Mouse (Mus musculus) thymus, adult 18-20 months (tissue): ENCODE measurements at regions not wholly inside any gene's neighbourhood (a gene's known extent, or its start where the extent isn't known, plus 50 kb on each side); places are given as distances from the start of the nearest gene placed in this dataset.

Experiments
- DNase-seq, 2 experiments: peaks; one replicate each; pipeline ENCODE4 v3.0.0; 2022; ENCODE audit warnings: mixed read lengths in 2 of 2

- no peak for DNase-seq
Measured at GRCm38 (mm10) chr3:15118634-15119356, 213.3 kb downstream of the Gm9733 start.

- no peak for DNase-seq
Measured at GRCm38 (mm10) chr3:15126736-15127135, 205.4 kb downstream of the Gm9733 start.

DNA sequence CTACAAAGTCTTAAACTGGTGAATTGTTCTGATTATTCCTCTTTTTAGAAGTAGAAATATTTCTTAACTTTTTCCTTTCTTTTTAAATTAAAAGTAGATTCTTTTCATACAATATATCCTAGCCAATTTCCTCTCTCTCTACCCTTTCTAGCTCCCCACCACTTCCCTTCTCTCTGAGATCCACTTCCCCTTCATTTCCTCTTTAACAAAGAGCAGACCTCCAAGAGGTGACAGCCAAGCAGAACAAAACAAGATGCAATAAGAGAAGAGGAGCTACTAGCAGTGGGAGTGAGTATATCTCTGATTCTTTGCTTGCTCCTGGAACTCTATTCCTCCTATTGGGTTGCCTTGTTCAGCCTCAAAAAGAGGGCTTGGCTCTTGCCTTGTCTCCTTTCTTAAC lies 203.7 kb downstream of the Gm9733 start:
- no peak for DNase-seq

GRCm38 (mm10) chr3:15128960-15129359 lies 203.1 kb downstream of the Gm9733 start:
- DNase-seq = no peak

DNA sequence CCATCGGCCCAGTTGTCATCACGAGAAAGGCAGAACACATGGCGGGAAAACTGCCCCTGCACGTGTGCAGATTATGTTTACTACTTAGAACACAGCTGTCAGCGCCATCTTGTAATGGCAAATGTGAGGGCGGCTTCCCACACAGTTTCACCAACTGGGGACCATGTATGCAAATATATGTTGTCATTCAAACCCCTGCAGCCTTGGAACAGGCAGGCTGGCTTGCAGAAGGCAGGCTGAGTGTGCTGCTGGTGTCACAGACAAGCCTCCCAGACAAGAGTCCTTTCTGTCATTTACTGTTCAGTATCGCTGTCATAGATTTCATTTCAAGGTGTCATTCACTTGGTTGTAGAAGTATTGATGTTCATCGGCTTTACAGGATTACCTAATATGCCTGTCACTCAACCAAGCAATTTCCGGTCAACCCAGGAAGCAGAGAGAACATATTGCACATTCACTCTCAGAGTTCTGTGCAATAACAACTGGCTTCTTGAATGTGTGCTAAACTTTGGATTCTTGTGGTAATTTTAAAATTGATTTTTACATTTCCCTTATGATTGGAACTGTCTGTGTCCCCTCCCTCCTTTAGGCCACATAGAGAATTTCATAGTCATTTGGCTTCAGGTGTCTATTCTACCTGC lies 202.3 kb downstream of the Gm9733 start:
- no peak for DNase-seq

DNA sequence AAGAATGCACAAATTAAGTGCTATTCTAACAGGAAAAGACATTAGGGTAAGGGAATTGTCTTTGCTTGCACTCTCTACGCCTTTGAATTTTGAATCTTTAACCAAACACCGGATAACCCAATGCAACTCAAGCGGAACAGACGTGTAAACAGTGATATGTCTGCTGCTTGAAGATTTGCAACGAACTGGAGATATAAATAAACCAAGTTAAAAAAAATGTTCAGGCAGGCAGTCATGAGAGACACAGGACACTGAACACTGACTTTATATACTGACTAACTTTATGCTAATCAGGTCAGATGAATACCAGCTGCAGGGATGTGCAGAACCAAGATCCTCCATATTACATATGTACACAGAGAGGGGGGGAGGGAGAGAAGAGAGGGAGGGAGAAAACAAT lies 200.0 kb downstream of the Gm9733 start:
- DNase-seq = no peak

- no peak for DNase-seq
Measured at GRCm38 (mm10) chr3:15139550-15139949, 192.6 kb downstream of the Gm9733 start.

DNA sequence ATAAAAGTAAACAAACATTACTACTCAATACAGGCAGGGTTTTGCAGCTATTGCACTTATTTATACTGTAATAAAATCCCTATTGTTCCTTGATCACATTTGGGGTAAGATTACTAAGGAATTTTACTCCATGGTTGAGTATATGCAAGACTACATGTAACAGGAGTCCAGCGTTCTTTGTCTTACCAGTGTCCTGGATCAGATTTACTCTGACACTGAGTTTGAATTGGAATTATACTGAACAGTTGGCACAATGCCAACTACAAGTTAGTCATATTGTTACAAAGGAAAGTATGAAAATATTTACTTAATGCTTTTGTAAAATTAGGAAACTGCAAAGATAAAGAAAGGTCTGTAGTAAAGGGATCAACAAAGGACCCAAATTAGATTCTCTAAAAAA lies 178.4 kb downstream of the Gm9733 start:
- DNase-seq = no peak

GRCm38 (mm10) chr3:15154153-15154552 lies 177.9 kb downstream of the Gm9733 start:
- no peak for DNase-seq

- no peak for DNase-seq
Measured at GRCm38 (mm10) chr3:15156681-15157080, 175.4 kb downstream of the Gm9733 start.

DNA sequence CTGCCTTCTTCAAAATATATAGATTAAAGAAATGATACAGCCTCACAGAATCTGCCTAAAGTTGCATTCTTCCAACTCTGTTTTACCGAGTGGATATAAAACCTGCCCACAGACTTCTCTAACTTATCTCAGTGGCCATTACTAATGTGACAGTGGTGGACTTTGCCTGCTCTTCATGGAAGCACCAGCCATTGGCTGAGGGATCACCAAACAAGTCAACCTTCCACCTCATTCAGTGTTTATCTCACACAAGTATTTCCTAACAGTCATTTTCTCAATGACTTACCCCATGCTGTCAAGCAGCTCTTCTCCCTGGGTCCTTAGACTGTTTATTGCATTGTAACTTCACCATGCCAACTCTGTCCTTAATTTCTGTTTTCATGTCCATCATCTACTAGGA lies 174.3 kb downstream of the Gm9733 start:
- DNase-seq = no peak

DNA sequence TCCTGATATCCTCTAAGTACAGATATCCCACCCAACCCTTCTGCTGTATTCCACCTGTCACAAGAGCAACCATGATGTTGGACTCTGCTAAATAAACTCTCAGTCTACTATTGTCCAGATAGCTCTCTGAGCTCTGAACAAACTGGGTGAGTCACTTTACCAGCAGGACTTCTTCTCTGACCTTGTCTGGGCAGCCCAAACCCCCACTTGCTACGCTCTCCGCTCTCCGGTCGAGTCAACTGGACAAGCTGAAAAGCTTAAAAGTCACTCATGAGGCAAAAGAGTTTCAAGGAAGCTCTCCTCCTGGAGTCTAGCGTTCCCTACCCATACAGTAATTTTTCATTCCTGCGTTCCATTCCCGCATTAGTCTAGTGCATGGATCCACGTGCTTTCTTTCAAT lies 173.2 kb downstream of the Gm9733 start:
- DNase-seq = no peak

DNA sequence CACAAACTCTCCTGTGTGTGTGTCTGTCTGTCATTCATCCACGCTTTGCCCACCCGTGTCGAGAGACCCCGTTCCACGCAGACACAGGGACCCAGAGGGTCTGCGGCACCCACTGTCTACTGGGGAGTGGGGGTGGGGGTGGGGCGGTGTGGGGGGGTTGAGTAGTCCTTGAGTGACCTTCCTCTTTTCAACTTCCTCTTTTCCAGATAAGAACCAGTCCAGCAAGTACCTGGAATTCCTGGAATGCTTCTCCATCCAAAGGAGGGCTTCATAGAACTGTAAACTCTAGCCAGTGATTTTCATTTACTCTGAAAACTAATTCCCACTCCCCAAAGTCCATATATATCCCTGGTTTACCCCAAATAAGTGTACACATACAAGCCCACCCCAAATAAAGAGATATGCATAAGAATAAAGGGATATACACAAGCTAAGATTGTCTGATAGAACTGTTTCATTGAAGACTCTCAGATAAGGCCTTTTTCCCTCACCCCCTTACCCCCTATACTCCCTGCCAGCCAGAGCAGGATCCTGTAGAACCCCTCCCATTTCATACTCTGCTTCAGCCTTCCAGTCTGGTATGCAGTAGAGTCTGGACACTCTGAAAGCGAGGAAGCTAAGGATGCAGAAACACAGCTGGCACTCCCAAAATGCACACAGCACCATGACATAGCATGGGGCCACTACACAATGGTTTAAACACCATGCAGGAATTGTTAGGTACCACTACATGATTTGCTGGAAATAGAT lies 172.0 kb downstream of the Gm9733 start:
- DNase-seq = no peak

GRCm38 (mm10) chr3:15175811-15176210 lies 156.3 kb downstream of the Gm9733 start:
- no peak for DNase-seq

DNA sequence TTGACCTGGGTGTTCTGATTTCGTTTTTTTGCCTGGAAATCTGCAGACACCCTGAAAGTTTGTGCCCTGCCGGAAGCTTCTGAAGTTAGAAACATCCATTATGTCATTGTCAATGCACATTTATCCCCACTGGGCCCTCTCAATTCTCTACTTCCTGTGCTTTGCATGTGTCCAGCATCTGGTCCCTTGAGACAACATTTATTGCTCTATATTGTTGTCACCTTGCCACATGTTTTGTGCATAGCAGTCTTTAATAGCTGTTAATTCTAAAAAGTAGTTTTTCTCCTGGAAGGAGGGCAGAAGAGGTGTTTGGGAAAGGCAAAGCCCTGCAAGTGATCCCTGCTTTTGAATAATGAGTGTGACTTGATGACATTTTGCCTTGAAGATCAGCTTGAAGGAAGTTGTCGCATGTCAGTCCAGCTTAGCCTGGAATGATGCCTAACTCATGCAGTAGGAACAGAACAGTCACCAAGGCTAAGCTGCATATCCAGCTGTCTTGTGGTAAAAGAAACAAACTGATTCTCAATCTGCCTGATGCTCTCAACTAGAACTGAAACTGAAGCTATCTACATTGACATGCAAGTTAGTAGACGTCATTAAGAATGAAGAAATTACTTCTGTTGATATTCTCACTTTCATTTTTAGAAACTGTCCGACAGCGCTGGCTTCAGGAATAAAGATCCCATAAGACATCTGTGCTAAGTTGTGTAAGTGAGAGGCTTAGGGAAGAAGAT lies 152.9 kb downstream of the Gm9733 start:
- no peak for DNase-seq

GRCm38 (mm10) chr3:15181111-15181510 lies 151.0 kb downstream of the Gm9733 start:
- no peak for DNase-seq

DNA sequence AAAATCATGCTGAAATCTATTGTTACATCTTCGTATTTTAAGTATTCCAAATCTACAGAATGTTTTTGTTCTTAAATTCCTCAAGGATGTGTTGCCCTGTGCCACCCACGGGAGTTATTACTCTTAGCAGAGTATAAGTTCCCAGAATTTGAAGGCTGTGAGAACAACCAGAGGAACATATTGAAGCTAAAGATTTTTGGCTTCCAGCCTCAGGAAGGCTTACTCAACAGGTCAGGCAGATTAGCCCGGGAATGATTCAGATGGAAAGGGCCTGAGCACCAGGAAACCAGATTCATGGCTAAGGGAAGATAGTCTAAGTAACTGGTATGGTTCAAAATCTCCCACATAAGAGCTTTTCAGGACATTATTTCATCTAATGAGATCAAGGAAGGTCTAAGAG lies 145.4 kb downstream of the Gm9733 start:
- DNase-seq = no peak

- peak; percentile 24 to 46 for DNase-seq
Measured at GRCm38 (mm10) chr3:15194362-15194761, 137.7 kb downstream of the Gm9733 start.

- no peak for DNase-seq
Measured at GRCm38 (mm10) chr3:15196101-15196500, 136.0 kb downstream of the Gm9733 start.

DNA sequence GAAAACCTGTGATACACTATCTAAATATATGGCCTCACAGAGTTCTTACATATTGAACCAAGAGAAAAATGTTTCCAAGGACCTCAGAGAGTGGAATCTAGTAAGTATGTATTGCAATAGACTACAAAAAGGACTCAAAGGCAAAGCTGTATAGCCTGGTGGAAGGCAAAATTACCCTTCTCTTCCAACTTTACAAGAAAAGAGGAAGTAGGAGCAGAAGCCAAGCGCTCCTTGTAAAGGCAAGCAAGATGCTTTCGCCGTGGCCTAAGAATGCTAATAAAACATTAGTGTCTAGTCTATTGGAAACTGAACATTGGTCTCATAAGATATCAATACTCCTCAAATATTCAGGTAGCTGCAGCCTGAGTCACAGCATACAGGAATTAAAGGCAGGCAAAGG lies 134.0 kb downstream of the Gm9733 start:
- DNase-seq = no peak

DNA sequence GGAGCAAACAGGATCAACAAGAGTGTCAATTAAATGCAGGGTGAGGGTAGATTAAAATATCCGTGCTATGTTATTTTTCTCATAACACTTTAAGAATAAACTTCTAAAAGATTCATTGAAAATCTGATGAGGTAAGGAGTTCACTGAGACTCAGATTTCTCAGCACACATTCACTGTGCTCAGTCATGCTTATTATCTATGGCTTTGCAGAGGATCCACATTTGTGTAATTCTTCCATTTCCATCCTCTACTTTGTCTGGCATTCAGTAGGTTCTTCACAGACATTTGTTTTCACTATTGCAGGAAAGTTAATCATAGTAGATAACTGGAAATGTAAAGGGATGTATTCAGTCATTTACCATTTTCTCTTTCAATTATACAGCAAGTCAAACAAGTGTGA lies 131.8 kb downstream of the Gm9733 start:
- no peak for DNase-seq

GRCm38 (mm10) chr3:15200990-15201389 lies 131.1 kb downstream of the Gm9733 start:
- no peak for DNase-seq

DNA sequence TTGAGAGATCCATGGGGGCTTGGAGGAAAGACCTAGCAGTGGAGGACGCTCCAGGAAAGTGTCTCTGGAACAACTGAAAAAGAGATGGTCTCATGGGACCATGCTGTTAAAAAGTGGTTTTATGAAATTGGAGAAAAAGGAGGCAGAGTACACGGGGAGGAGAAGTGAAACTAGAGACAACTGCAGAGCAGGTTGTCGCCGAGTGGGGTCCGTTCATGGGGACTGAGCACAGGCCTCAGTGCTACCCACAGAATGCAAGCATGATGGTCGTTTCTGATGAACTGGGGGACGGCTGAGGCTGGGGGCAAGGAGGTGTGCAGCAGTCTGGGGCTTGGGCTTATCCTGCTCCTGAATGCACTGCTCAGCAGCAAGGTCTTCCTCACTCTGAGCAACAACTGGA lies 129.3 kb downstream of the Gm9733 start:
- no peak for DNase-seq
